Mouse (Mus musculus) kidney, embryonic 14.5 days (tissue): Measurements from ENCODE around the gene Btn1a1. TPM values are rescaled to one million over a fixed set of nuclear protein-coding genes. Genes with fewer than 3 reads are reported as not detected.

Experiments
- ATAC-seq: fragments of 200-750 bp; cut with Nextera tagmentation; 2 replicates; pipeline ENCODE4 v1.8.0; 2017; ENCODE audit warnings: moderate number of reproducible peaks, mild to moderate bottlenecking, moderate TSS enrichment, moderate library complexity; ENCODE audit not compliant: low FRiP score, low TSS enrichment
- H3K27ac ChIP-seq: fragments of 300-500 bp; sonication (generic); 2 replicates; pipeline ENCODE4 v1.5.1; 2014; ENCODE audit warnings: low read depth, mild to moderate bottlenecking, low read length, moderate library complexity, mixed read lengths
- H3K27me3 ChIP-seq: fragments of 300-500 bp; sonication (generic); 2 replicates; pipeline ENCODE4 v1.6.1; 2014; ENCODE audit warnings: mild to moderate bottlenecking, low read length; ENCODE audit not compliant: control insufficient read depth, insufficient read depth
- H3K36me3 ChIP-seq: fragments of 300-500 bp; sonication (generic); 2 replicates; pipeline ENCODE4 v1.6.1; 2014; ENCODE audit warnings: low read length, mixed read lengths; ENCODE audit not compliant: control insufficient read depth, insufficient read depth
- H3K4me1 ChIP-seq: fragments of 300-500 bp; sonication (generic); 2 replicates; pipeline ENCODE4 v1.6.1; 2014; ENCODE audit warnings: low read length, mixed read lengths; ENCODE audit not compliant: control insufficient read depth, insufficient read depth
- H3K4me2 ChIP-seq: fragments of 300-500 bp; sonication (generic); replicated peaks from 2 replicates; pipeline ENCODE4 v1.6.1; 2014; ENCODE audit warnings: low read depth, mild to moderate bottlenecking, low read length
- H3K4me3 ChIP-seq: fragments of 300-500 bp; sonication (generic); 2 replicates; pipeline ENCODE4 v1.5.1; 2014; ENCODE audit warnings: mild to moderate bottlenecking, low read length
- H3K9ac ChIP-seq: fragments of 300-500 bp; sonication (generic); 2 replicates; pipeline ENCODE4 v1.6.1; 2014; ENCODE audit warnings: low read depth, mild to moderate bottlenecking, low read length, moderate library complexity
- H3K9me3 ChIP-seq: fragments of 300-500 bp; sonication (generic); 2 replicates; pipeline ENCODE4 v1.6.1; 2016; ENCODE audit warnings: low read length; ENCODE audit not compliant: control insufficient read depth
- WGBS: fragments of 180-500 bp; shearing (Covaris S2); extraction: QIAGEN DNeasy Blood & Tissue Kit; methylation state at CpG from one replicate; pipeline ENCODE4 v1.1.7; 2014; 5-methylcytosine and 5-hydroxymethylcytosine counted together
- polyA plus RNA-seq: library from polyadenylated mRNA; unstranded; fragments of >200 nt; fragmentation: Nextera tagmentation; extraction: Ambion mirVana; gene quantifications from 2 replicates; pipeline ENCODE4 v1.2.1, GENCODE M21; 2014

Gene Btn1a1
- polyA plus RNA-seq, 1 experiment from 2014 or later = 0.09 TPM

DNA sequence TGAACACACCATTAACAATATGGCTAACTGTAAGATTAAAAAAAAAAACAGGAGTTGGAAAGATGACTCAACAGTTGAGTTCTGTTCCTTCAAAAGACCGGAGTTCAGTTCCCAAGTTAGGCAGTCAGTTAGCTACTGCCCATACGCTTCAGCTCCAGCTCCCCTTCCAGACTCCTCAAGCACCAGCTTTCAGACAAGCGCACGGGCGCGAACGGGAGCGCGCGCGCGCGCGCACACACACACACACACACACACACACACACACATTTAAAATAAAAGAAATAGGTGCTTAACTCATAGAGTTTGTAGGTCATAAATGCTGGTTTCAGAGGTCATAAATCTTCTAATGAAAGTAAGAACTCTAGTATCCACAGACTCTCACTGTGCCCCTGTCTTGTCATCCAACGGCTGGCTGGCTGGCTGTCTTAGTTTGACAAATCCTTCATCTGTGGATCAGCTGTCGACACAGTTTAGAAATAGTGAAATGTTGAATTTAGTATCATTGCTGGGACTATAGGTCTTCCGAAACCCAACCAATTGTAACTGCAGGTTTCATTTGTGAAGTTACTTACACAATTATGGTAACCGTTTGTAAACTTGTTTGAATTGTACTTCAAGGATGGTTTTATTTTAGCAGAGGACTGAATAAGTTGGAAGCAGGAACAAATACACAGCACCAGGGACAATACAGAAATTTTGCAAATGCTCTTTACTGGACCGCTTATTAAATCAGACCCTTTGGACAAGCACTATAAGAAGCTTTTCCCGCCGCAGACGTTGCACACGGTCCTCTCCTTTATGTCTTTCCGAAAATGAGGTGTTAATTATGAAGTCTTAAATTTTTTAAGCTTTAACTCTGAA, 16.2 kb downstream of the Btn1a1 start:
- H3K9me3 ChIP-seq = no peaks in the 10 kb centered on the region
- H3K4me1 ChIP-seq = 0 out of 2 replicates have a peak, but pooled peaks cover 3% of the 10 kb centered on the region
- no peak for ATAC-seq
- H3K9ac ChIP-seq = peak overlapping the region; percentile 56
- H3K4me2 ChIP-seq = peak overlapping the region; percentile 61
- no peaks in the 10 kb centered on the region for H3K27me3 ChIP-seq
- H3K4me3 ChIP-seq = peak overlapping the region; percentile 49
- no peaks in the 10 kb centered on the region for H3K36me3 ChIP-seq
- H3K27ac ChIP-seq = 0 out of 2 replicates have a peak overlapping the region, but pooled peaks have one; percentile 30
- under 1% methylated on average over 24 of the region's 24 CpGs for WGBS

GRCm38 (mm10) chr13:23448758-23449157, 16.9 kb downstream of the Btn1a1 start:
- peak overlapping the region; percentile 61 for H3K4me2 ChIP-seq
- ATAC-seq = no peak
- 0 out of 2 replicates have a peak overlapping the region, but pooled peaks have one; percentile 30 for H3K27ac ChIP-seq
- H3K4me3 ChIP-seq = peak overlapping the region; percentile 49
- 0 out of 2 replicates have a peak, but pooled peaks cover 3% of the 10 kb centered on the region for H3K4me1 ChIP-seq
- H3K9me3 ChIP-seq = no peaks in the 10 kb centered on the region
- 57% methylated on average over 3 of the region's 3 CpGs for WGBS
- H3K27me3 ChIP-seq = no peaks in the 10 kb centered on the region
- H3K9ac ChIP-seq = no peak overlapping the region
- H3K36me3 ChIP-seq = no peaks in the 10 kb centered on the region

- no peaks in the 10 kb centered on the region for H3K36me3 ChIP-seq
- WGBS = under 1% methylated on average over 16 of the region's 16 CpGs
- H3K4me2 ChIP-seq = peak overlapping the region; percentile 68
- peak overlapping the region; percentile 51 for H3K9ac ChIP-seq
- H3K27me3 ChIP-seq = no peaks in the 10 kb centered on the region
- 0 out of 2 replicates have a peak, but pooled peaks cover 3% of the 10 kb centered on the region for H3K4me1 ChIP-seq
- ATAC-seq = peak; percentile 61
- no peaks in the 10 kb centered on the region for H3K9me3 ChIP-seq
- H3K27ac ChIP-seq = peak overlapping the region; percentile 53; the same call in 1 of the 2 replicates
- peak overlapping the region; percentile 53 for H3K4me3 ChIP-seq
Observed at GRCm38 (mm10) chr13:23446498-23446952, 19.2 kb downstream of the Btn1a1 start.

DNA sequence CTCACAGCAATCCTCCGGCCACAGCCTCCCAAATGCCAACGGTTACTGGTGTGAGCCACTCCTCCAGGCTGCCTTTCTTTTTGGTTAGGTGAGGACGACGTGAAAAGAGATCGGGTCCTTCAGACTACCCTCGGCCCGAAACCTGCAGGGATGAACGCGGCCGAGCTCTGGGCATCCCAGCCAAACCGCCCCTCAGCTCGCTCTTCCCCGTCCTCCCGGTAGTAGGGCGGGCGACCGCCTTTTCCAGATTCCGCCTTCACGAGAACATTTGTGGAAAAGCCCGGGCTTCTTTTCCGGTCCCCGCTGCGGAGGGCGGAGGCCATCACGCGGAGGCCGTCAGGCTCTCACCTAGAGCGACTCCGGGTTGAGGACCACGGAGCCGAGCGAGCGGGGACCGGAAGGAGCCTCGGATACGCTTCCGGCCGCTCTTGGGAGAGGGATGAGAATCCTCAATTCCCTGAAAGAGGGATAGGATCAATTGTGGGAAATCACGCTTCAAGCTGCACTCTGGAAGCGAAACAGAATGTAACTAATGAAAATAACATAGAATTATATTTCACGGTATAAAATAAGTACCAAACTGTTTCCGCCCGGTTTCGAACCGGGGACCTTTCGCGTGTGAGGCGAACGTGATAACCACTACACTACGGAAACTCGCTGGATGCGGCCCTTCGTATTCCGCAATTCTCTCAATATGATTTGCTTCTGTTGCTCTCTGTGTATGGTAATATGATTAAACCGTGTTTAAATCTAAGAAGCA, 20.0 kb downstream of the Btn1a1 start:
- under 1% methylated on average over 55 of the region's 55 CpGs for WGBS
- no peaks in the 10 kb centered on the region for H3K36me3 ChIP-seq
- peak overlapping the region; percentile 65 for H3K9ac ChIP-seq
- H3K4me3 ChIP-seq = peak overlapping the region; percentile 53
- H3K9me3 ChIP-seq = no peaks in the 10 kb centered on the region
- ATAC-seq = peak; percentile 93
- H3K27ac ChIP-seq = peak overlapping the region; percentile 93
- H3K4me1 ChIP-seq = 0 out of 2 replicates have a peak, but pooled peaks cover 3% of the 10 kb centered on the region
- no peaks in the 10 kb centered on the region for H3K27me3 ChIP-seq
- peak overlapping the region; percentile 68 for H3K4me2 ChIP-seq

DNA sequence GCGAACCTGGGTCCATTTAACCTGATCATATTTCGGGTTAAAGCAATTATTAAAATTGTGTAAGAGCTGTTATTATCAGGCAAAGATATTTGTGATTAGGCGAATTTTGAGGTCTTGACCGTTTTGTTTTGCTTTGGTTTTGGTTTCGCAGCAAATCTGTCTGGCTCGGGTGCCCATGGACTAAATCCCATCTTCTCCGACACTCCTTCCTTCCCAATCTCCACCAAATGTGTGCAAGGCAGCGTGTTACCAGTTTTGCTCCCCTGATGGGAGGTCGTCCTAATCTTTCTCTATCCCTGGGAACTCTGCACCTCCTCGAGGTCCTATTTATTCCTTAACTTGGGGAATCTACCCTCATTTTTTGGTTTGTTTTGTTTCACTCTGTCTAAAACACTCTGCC, 20.5 kb downstream of the Btn1a1 start:
- Histone ChIP-seq H3K27ac (peak overlapping the region; percentile 93), H3K9ac (peak overlapping the region; percentile 65), H3K36me3 (no peaks in the 10 kb centered on the region), H3K4me1 (0 out of 2 replicates have a peak, but pooled peaks cover 3% of the 10 kb centered on the region), H3K4me3 (peak overlapping the region; percentile 53), H3K27me3 (no peaks in the 10 kb centered on the region), H3K9me3 (no peaks in the 10 kb centered on the region), H3K4me2 (peak overlapping the region; percentile 68)
- 3% methylated on average over 10 of the region's 10 CpGs for WGBS
- ATAC-seq = peak; percentile 8; the same call in 1 of the 2 replicates

DNA sequence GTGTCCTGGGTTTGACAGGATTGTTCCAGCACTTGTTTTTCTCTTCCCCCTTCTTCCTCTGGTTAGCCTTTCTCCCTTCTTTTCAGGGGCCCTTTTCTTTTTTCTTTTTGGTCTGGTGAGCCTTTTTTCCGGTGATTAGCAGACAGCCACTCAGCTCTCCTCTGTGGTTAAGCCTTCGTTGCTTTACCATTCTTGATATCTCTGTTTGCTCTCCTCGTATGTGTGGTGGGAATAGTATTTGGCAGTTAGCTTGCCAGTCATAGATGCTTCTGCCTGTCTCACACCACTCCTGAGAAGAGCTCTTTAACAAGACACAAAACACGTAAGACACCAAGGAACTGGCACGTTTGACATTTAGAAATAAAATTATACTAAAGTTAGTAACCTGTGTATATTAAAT, 21.2 kb downstream of the Btn1a1 start:
- Histone ChIP-seq H3K9me3 (no peaks in the 10 kb centered on the region), H3K4me1 (0 out of 2 replicates have a peak, but pooled peaks cover 3% of the 10 kb centered on the region), H3K9ac (no peak overlapping the region; the same call in 1 of the 2 replicates), H3K4me2 (peak overlapping the region; percentile 68), H3K27me3 (no peaks in the 10 kb centered on the region), H3K36me3 (no peaks in the 10 kb centered on the region), H3K27ac (no peak overlapping the region), H3K4me3 (peak overlapping the region; percentile 53; the same call in 1 of the 2 replicates)
- WGBS = 77% methylated on average over 5 of the region's 5 CpGs
- no peak for ATAC-seq

DNA sequence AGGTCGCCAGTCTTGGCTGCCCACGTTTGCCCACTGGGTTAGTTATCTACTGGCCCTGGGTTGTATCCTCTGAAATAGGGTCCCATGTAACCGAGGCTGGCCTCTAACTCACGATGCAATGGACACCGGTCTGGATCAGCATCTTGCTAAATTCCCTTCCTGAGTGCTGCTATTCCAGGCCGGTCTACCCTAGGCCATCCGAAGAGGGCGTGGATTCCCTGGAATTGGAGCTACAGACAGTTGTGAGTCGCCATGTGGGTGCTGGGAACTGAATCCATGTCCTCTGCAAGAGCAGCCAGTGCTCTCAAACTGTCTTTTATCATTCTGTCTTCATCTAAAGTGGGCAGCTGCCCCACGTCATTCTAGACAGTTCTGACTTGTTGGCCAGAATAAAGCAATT, 25.8 kb downstream of the Btn1a1 start:
- Histone ChIP-seq H3K4me3 (no peak overlapping the region), H3K4me1 (0 out of 2 replicates have a peak, but pooled peaks cover 6% of the 10 kb centered on the region), H3K9me3 (no peaks in the 10 kb centered on the region), H3K9ac (no peak overlapping the region), H3K4me2 (no peak overlapping the region), H3K27ac (no peak overlapping the region), H3K27me3 (no peaks in the 10 kb centered on the region), H3K36me3 (no peaks in the 10 kb centered on the region)
- ATAC-seq = no peak
- 70% methylated on average over 10 of the region's 10 CpGs for WGBS

DNA sequence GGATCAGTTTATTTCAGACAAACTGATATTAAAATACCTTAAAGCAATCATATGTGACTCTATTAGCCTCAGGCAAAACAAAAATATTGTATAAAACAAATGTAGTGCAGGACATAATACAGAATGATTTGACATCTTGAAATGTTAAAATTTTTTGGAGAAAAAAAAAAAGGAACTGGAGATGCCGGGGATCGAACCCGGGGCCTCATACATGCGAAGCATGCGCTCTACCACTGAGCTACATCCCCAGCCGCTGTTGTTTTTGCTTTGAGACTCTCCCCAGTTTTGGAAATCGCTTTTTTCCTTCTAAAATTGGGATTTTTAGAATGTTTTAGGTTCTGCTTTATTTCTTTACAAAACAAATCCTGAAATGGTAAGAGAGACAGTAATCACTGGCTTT, 27.2 kb downstream of the Btn1a1 start:
- peak; percentile 44; the same call in 1 of the 2 replicates for ATAC-seq

More for the DNA sequence above, 27.2 kb downstream of the Btn1a1 start:
- Histone ChIP-seq H3K36me3 (no peaks in the 10 kb centered on the region), H3K4me1 (0 out of 2 replicates have a peak, but pooled peaks cover 11% of the 10 kb centered on the region), H3K4me2 (peak overlapping the region; percentile 47), H3K4me3 (peak overlapping the region; percentile 48), H3K27me3 (no peaks in the 10 kb centered on the region), H3K27ac (no peak overlapping the region), H3K9ac (peak overlapping the region; percentile 28; the same call in 1 of the 2 replicates), H3K9me3 (no peaks in the 10 kb centered on the region)
- WGBS = under 1% methylated on average over 7 of the region's 7 CpGs
